ENCODE assay signal across 8 mouse cellular contexts in genomic region chr1:39869721-39870201, GRCm38 (mm10). TPM values are rescaled to one million over a fixed set of nuclear protein-coding genes. Genes with fewer than 3 reads are reported as not detected.
DNase-seq lines count a peak whose midpoint lies in the region; ATAC-seq and TF ChIP-seq lines count a peak whose summit lies in the region.

No protein-coding gene starts in this region.

- TF ChIP-seq EP300 in liver, postnatal 0 days (IDR thresholded peaks at IDR 0.05; ENCODE audit: low read depth), result no peak

- no peak for TF ChIP-seq CTCF in lung, adult 2 months (IDR thresholded peaks at IDR 0.05; ENCODE audit: insufficient read depth, low read length)
- no peak for TF ChIP-seq CTCF in liver, postnatal 0 days (IDR thresholded peaks at IDR 0.05; ENCODE audit: low read depth)
- no peak for TF ChIP-seq CTCF in left cerebral cortex, adult 2 months (IDR thresholded peaks at IDR 0.05)

- H3K9me3 ChIP-seq in forebrain, embryonic 10.5 days, result no peaks in the 10 kb centered on the region
- H3K9me3 ChIP-seq in forebrain, embryonic 11.5 days (ENCODE audit: control insufficient read depth, low read length), result no peaks in the 10 kb centered on the region
- H3K9me3 ChIP-seq in liver, postnatal 0 days (ENCODE audit: low read length), result no peaks in the 10 kb centered on the region

- H3K27me3 ChIP-seq in forebrain, embryonic 10.5 days (ENCODE audit: poor library complexity, severe bottlenecking), result no peaks in the 10 kb centered on the region
- H3K27me3 ChIP-seq in forebrain, embryonic 11.5 days (ENCODE audit: control insufficient read depth, insufficient read depth, low read length), result no peaks in the 10 kb centered on the region
- no peaks in the 10 kb centered on the region for H3K27me3 ChIP-seq in liver, postnatal 0 days (ENCODE audit: insufficient read depth, low read length)

- no peak overlapping the region for H3K4me3 ChIP-seq in forebrain, embryonic 10.5 days
- no peak overlapping the region for H3K4me3 ChIP-seq in forebrain, embryonic 11.5 days (ENCODE audit: low read depth, low read length)
- no peak overlapping the region for H3K4me3 ChIP-seq in lung, adult 2 months (replicated peaks; ENCODE audit: extremely low read depth, low read depth, low read length)
- H3K4me3 ChIP-seq in liver, postnatal 0 days (ENCODE audit: low read depth, low read length), result no peak overlapping the region
- no peak overlapping the region for H3K4me3 ChIP-seq in left cerebral cortex, adult 2 months

- 76% methylated on average over 12 of the region's 12 CpGs for WGBS in forebrain, embryonic 10.5 days
- WGBS in forebrain, embryonic 11.5 days, result 74% methylated on average over 12 of the region's 12 CpGs
- WGBS in lung, adult 2 months, result 68% methylated on average over 12 of the region's 12 CpGs
- 58% methylated on average over 12 of the region's 12 CpGs for WGBS in liver, postnatal 0 days (ENCODE audit: insufficient replicate concordance)

- H3K4me1 ChIP-seq in forebrain, embryonic 10.5 days, result peaks cover 31% of the 10 kb centered on the region
- H3K4me1 ChIP-seq in forebrain, embryonic 11.5 days (replicated peaks; ENCODE audit: control insufficient read depth, insufficient read depth, low read length), result no peaks in the 10 kb centered on the region
- peaks cover 3% of the 10 kb centered on the region; the same call in 1 of the 2 replicates for H3K4me1 ChIP-seq in lung, adult 2 months (ENCODE audit: control insufficient read depth, insufficient read depth, low read length)
- H3K4me1 ChIP-seq in liver, postnatal 0 days (ENCODE audit: insufficient read depth), result peaks cover 13% of the 10 kb centered on the region; the same call in 1 of the 2 replicates

- no peak for TF ChIP-seq POLR2A in lung, adult 2 months (IDR thresholded peaks at IDR 0.05; ENCODE audit: borderline replicate concordance, extremely low read depth, low read depth, low read length)

- no peaks in the 10 kb centered on the region for H3K36me3 ChIP-seq in forebrain, embryonic 10.5 days (replicated peaks)
- H3K36me3 ChIP-seq in forebrain, embryonic 11.5 days (ENCODE audit: control insufficient read depth, insufficient read depth, low read length), result no peaks in the 10 kb centered on the region
- no peaks in the 10 kb centered on the region for H3K36me3 ChIP-seq in liver, postnatal 0 days (replicated peaks; ENCODE audit: insufficient read depth, low read length)

- H3K9ac ChIP-seq in forebrain, embryonic 11.5 days (ENCODE audit: low read length), result no peak overlapping the region
- H3K9ac ChIP-seq in liver, postnatal 0 days (replicated peaks), result no peak overlapping the region

- 0 out of 2 replicates have a peak overlapping the region, but pooled peaks have one; percentile 33 for H3K27ac ChIP-seq in forebrain, embryonic 10.5 days
- H3K27ac ChIP-seq in forebrain, embryonic 11.5 days (ENCODE audit: low read depth, low read length), result no peak overlapping the region
- H3K27ac ChIP-seq in liver, postnatal 0 days (ENCODE audit: low read depth), result peak overlapping the region; percentile 86
- no peak overlapping the region for H3K27ac ChIP-seq in left cerebral cortex, adult 2 months

- ATAC-seq in forebrain, embryonic 11.5 days (replicated peaks; ENCODE audit: low FRiP score), result no peak
- peak; percentile 63 for ATAC-seq in granulocyte monocyte progenitor cell, adult 5-6 weeks (replicated peaks; ENCODE audit: poor library complexity, severe bottlenecking)
- ATAC-seq in liver, postnatal 0 days, result peak; percentile 69

- DNase-seq in forebrain, embryonic 10.5 days (ENCODE audit: extremely low spot score, low spot score), result no peak
- no peak for DNase-seq in forebrain, embryonic 11.5 days (ENCODE audit: low spot score)
- DNase-seq in lung, postnatal 36 days, result peak; percentile 28
- no peak for DNase-seq in lung, adult 2 months
- DNase-seq in liver, postnatal 0 days, result peak; percentile 63
- DNase-seq in thymus, postnatal 0 days (ENCODE audit: low spot score), result no peak
- DNase-seq in left cerebral cortex, adult 2 months (ENCODE audit: extremely low spot score in 1 of 2, low spot score in 2 of 2), result no peak

- intact Hi-C loops in left cerebral cortex, adult 2 months (cut with DNase I), result loop anchor here (10.0 kb wide), 1 partner anchor 275 kb away; no protein-coding TSS in a partner anchor

- no peak overlapping the region for H3K4me2 ChIP-seq in forebrain, embryonic 11.5 days (ENCODE audit: low read depth, low read length, severe bottlenecking)
- H3K4me2 ChIP-seq in liver, postnatal 0 days (ENCODE audit: low read depth, low read length), result peak overlapping the region; percentile 26; the same call in 1 of the 2 replicates

RNA-seq across cellular contexts. Expression of gene Map4k4, which starts 31.0 kb away (rescaled TPM):
- 28.3 and 31.0 TPM in 2 replicates for polyA plus RNA-seq in forebrain, embryonic 10.5 days (2016; fragmentation: Nextera tagmentation; extraction: Ambion mirVana)
- 52.4 and 58.2 TPM in 2 replicates for polyA plus RNA-seq in forebrain, embryonic 11.5 days (2014; fragmentation: Nextera tagmentation; extraction: Ambion mirVana)
- 80.4 and 94.7 TPM in 2 replicates for polyA plus RNA-seq in lung, adult 2 months (2012; rRNA removed)
- 24.6 and 38.5 TPM in 2 replicates for total RNA-seq in granulocyte monocyte progenitor cell, adult 5-6 weeks (2014; fragmentation: Nextera tagmentation)
- total RNA-seq in granulocyte monocyte progenitor cell, adult 5-6 weeks (2017), result 58.2 and 64.7 TPM in 2 replicates
- polyA plus RNA-seq in liver, postnatal 0 days (2015; fragmentation: Nextera tagmentation; extraction: Ambion mirVana), result 4.0 and 4.2 TPM in 2 replicates
- polyA plus RNA-seq in thymus, postnatal 0 days (2015; fragmentation: Nextera tagmentation; extraction: Ambion mirVana), result 19.7 and 32.0 TPM in 2 replicates
- 100 to 1,000 TPM in 1 of 2 experiments, 10 to 100 TPM in 1; 98.8 to 114 TPM for total RNA-seq in left cerebral cortex, adult 2 months (2021)

Comparison
In these comparisons a context has a peak if more than half of its experiments do, and no peak if none do; other contexts are left out.
1. DNase-seq: peak in lung, postnatal 36 days (single experiment) and liver, postnatal 0 days (single experiment); none in forebrain, embryonic 10.5 days (single experiment), forebrain, embryonic 11.5 days (single experiment), lung, adult 2 months (single experiment), thymus, postnatal 0 days (single experiment) and left cerebral cortex, adult 2 months (0 of 2).
2. H3K27ac ChIP-seq: peak in forebrain, embryonic 10.5 days (single experiment) and liver, postnatal 0 days (single experiment); none in forebrain, embryonic 11.5 days (single experiment) and left cerebral cortex, adult 2 months (single experiment).